Mouse (Mus musculus): ENCODE measurements at regions not wholly inside any gene's neighbourhood (a gene's known extent, or its start where the extent isn't known, plus 50 kb on each side); places are given as distances from the start of the nearest gene placed in this dataset.
A peak's percentile ranks its signal among the peaks of the same experiment; 100 is the strongest.

- Histone ChIP-seq H3K4me2 (no peak overlapping the region), H3K9ac (no peak overlapping the region), H3K36me3 (no peaks in the 10 kb centered on the region), H3K4me3 (no peak overlapping the region), H3K27me3 (peaks cover 12% of the 10 kb centered on the region; the same call in 1 of the 2 replicates), H3K9me3 (no peaks in the 10 kb centered on the region), H3K27ac (replicated peaks) (no peak overlapping the region), H3K4me1 (replicated peaks) (peaks cover 14% of the 10 kb centered on the region)
- 83% methylated on average over 3 of the region's 3 CpGs for WGBS
- ATAC-seq (ENCODE audit: low read depth) = no peak
Measured at GRCm38 (mm10) chr14:46606694-46607093, 153.6 kb upstream of the Cdkn3 start.

GRCm38 (mm10) chr14:46606037-46606436 lies 154.3 kb upstream of the Cdkn3 start:
- 52% methylated on average over 9 of the region's 9 CpGs for WGBS
- no peak overlapping the region for H3K27ac ChIP-seq (replicated peaks)
- H3K9me3 ChIP-seq = no peaks in the 10 kb centered on the region
- H3K4me3 ChIP-seq = no peak overlapping the region
- H3K36me3 ChIP-seq = no peaks in the 10 kb centered on the region
- H3K27me3 ChIP-seq = peaks cover 12% of the 10 kb centered on the region; the same call in 1 of the 2 replicates
- peaks cover 14% of the 10 kb centered on the region for H3K4me1 ChIP-seq (replicated peaks)
- H3K4me2 ChIP-seq = no peak overlapping the region
- ATAC-seq (ENCODE audit: low read depth) = no peak
- no peak overlapping the region for H3K9ac ChIP-seq

- peak; percentile 61; the same call in 1 of the 2 replicates for ATAC-seq (ENCODE audit: low read depth)
- Histone ChIP-seq H3K9ac (no peak overlapping the region), H3K36me3 (no peaks in the 10 kb centered on the region), H3K27ac (replicated peaks) (no peak overlapping the region), H3K27me3 (peaks cover 12% of the 10 kb centered on the region; the same call in 1 of the 2 replicates), H3K4me1 (replicated peaks) (peaks cover 14% of the 10 kb centered on the region), H3K9me3 (no peaks in the 10 kb centered on the region), H3K4me2 (peak overlapping the region; percentile 53), H3K4me3 (peak overlapping the region; percentile 12)
- 5% methylated on average over 16 of the region's 16 CpGs for WGBS
Measured at GRCm38 (mm10) chr14:46604886-46605531, 155.3 kb upstream of the Cdkn3 start.

- H3K36me3 ChIP-seq = no peaks in the 10 kb centered on the region
- H3K27me3 ChIP-seq = peaks cover 12% of the 10 kb centered on the region; the same call in 1 of the 2 replicates
- no peak overlapping the region for H3K4me3 ChIP-seq
- no peaks in the 10 kb centered on the region for H3K9me3 ChIP-seq
- H3K4me1 ChIP-seq (replicated peaks) = peaks cover 14% of the 10 kb centered on the region
- H3K4me2 ChIP-seq = peak overlapping the region; percentile 53; the same call in 1 of the 2 replicates
- ATAC-seq (ENCODE audit: low read depth) = 0 out of 2 replicates have a peak, but pooled peaks have one; percentile 27
- WGBS = 79% methylated on average over 14 of the region's 14 CpGs
- no peak overlapping the region for H3K27ac ChIP-seq (replicated peaks)
- no peak overlapping the region for H3K9ac ChIP-seq
Measured at GRCm38 (mm10) chr14:46604156-46604885, 156.0 kb upstream of the Cdkn3 start.

- ATAC-seq (ENCODE audit: low read depth) = no peak
- Histone ChIP-seq H3K36me3 (no peaks in the 10 kb centered on the region), H3K27me3 (no peaks in the 10 kb centered on the region), H3K27ac (replicated peaks) (no peak overlapping the region), H3K4me2 (no peak overlapping the region), H3K4me1 (replicated peaks) (peaks cover 7% of the 10 kb centered on the region), H3K9me3 (no peaks in the 10 kb centered on the region), H3K9ac (no peak overlapping the region), H3K4me3 (no peak overlapping the region)
- WGBS = 92% methylated on average over 7 of the region's 7 CpGs
Measured at GRCm38 (mm10) chr14:46596696-46597359, 163.5 kb upstream of the Cdkn3 start.

- Histone ChIP-seq H3K27ac (replicated peaks) (no peak overlapping the region), H3K27me3 (no peaks in the 10 kb centered on the region), H3K36me3 (no peaks in the 10 kb centered on the region), H3K4me3 (no peak overlapping the region), H3K4me1 (replicated peaks) (peaks cover 7% of the 10 kb centered on the region), H3K9me3 (no peaks in the 10 kb centered on the region), H3K9ac (no peak overlapping the region), H3K4me2 (no peak overlapping the region)
- no peak for ATAC-seq (ENCODE audit: low read depth)
- WGBS = 78% methylated on average over 3 of the region's 3 CpGs
Measured at GRCm38 (mm10) chr14:46594151-46594550, 166.2 kb upstream of the Cdkn3 start.

GRCm38 (mm10) chr14:46591753-46592359 lies 168.5 kb upstream of the Cdkn3 start:
- ATAC-seq (ENCODE audit: low read depth) = peak; percentile 85

GRCm38 (mm10) chr14:46591211-46591610 lies 169.1 kb upstream of the Cdkn3 start:
- 84% methylated on average over 3 of the region's 3 CpGs for WGBS
- H3K4me3 ChIP-seq = no peak overlapping the region
- H3K27ac ChIP-seq (replicated peaks) = no peak overlapping the region
- ATAC-seq (ENCODE audit: low read depth) = no peak; the same call in 1 of the 2 replicates
- H3K9ac ChIP-seq = no peak overlapping the region
- no peaks in the 10 kb centered on the region for H3K27me3 ChIP-seq
- H3K9me3 ChIP-seq = no peaks in the 10 kb centered on the region
- no peaks in the 10 kb centered on the region for H3K36me3 ChIP-seq
- peaks cover 7% of the 10 kb centered on the region for H3K4me1 ChIP-seq (replicated peaks)
- no peak overlapping the region for H3K4me2 ChIP-seq

More at GRCm38 (mm10) chr14:46591753-46592359, 168.5 kb upstream of the Cdkn3 start:
- no peak overlapping the region for H3K4me3 ChIP-seq
- no peaks in the 10 kb centered on the region for H3K9me3 ChIP-seq
- H3K27me3 ChIP-seq = no peaks in the 10 kb centered on the region
- no peaks in the 10 kb centered on the region for H3K36me3 ChIP-seq
- peaks cover 7% of the 10 kb centered on the region for H3K4me1 ChIP-seq (replicated peaks)
- whole genome bisulfite sequencing = 43% methylated on average over 12 of the region's 12 CpGs
- H3K4me2 ChIP-seq = no peak overlapping the region
- H3K9ac ChIP-seq = no peak overlapping the region
- no peak overlapping the region for H3K27ac ChIP-seq (replicated peaks)

GRCm38 (mm10) chr14:46586093-46586492 lies 174.2 kb upstream of the Cdkn3 start:
- no peaks in the 10 kb centered on the region for H3K9me3 ChIP-seq
- no peak overlapping the region for H3K4me3 ChIP-seq
- no peak overlapping the region for H3K9ac ChIP-seq
- peaks cover 8% of the 10 kb centered on the region; the same call in 1 of the 2 replicates for H3K4me1 ChIP-seq (replicated peaks)
- no peaks in the 10 kb centered on the region for H3K36me3 ChIP-seq
- H3K27me3 ChIP-seq = no peaks in the 10 kb centered on the region
- H3K4me2 ChIP-seq = no peak overlapping the region
- no peak overlapping the region for H3K27ac ChIP-seq (replicated peaks)
- ATAC-seq (ENCODE audit: low read depth) = 0 out of 2 replicates have a peak, but pooled peaks have one; percentile 15
- 75% methylated on average over 11 of the region's 11 CpGs for WGBS

- Histone ChIP-seq H3K4me3 (no peak overlapping the region), H3K27me3 (no peaks in the 10 kb centered on the region), H3K36me3 (no peaks in the 10 kb centered on the region), H3K9ac (no peak overlapping the region), H3K27ac (replicated peaks) (no peak overlapping the region), H3K4me2 (no peak overlapping the region), H3K9me3 (no peaks in the 10 kb centered on the region), H3K4me1 (replicated peaks) (no peaks in the 10 kb centered on the region)
- 70% methylated on average over 13 of the region's 13 CpGs for WGBS
- no peak; the same call in 1 of the 2 replicates for ATAC-seq (ENCODE audit: low read depth)
Measured at GRCm38 (mm10) chr14:46578051-46579000, 182.0 kb upstream of the Cdkn3 start.

- Histone ChIP-seq H3K4me3 (no peak overlapping the region), H3K9me3 (no peaks in the 10 kb centered on the region), H3K27me3 (no peaks in the 10 kb centered on the region), H3K4me2 (no peak overlapping the region), H3K4me1 (replicated peaks) (no peaks in the 10 kb centered on the region), H3K9ac (no peak overlapping the region), H3K36me3 (no peaks in the 10 kb centered on the region), H3K27ac (replicated peaks) (no peak overlapping the region)
- WGBS = 67% methylated on average over 4 of the region's 4 CpGs
- ATAC-seq (ENCODE audit: low read depth) = no peak
Measured at GRCm38 (mm10) chr14:46575889-46576288, 184.5 kb upstream of the Cdkn3 start.

Data from neural tube, embryonic 13.5 days (tissue).